Mouse (Mus musculus) NIH3T3 (cell line): Measurements from ENCODE around the gene Tff2.

Experiments used
- DNase-seq: peaks from one replicate; pipeline ENCODE4 v3.0.0-alpha.2; 2012; ENCODE audit warnings: low read depth

Tff2 gene

GRCm38 (mm10) chr17:31144040-31145037 is at the start of gene Tff2:
Gene Tff2, minus strand, starts transcription at chr17:31144282.
- peak; percentile 10 for DNase-seq

- no peak for DNase-seq
Measured at GRCm38 (mm10) chr17:31193360-31193759, 49.3 kb upstream of the Tff2 start.

GRCm38 (mm10) chr17:31192663-31193062 is 48.6 kb upstream of the Tff2 start:
- DNase-seq = no peak

GRCm38 (mm10) chr17:31191825-31192224 is 47.7 kb upstream of the Tff2 start:
- no peak for DNase-seq

- DNase-seq = peak; percentile 59
Measured at GRCm38 (mm10) chr17:31187370-31187769, 43.3 kb upstream of the Tff2 start.

- DNase-seq = no peak
Measured at GRCm38 (mm10) chr17:31184269-31184990, 40.3 kb upstream of the Tff2 start.

GRCm38 (mm10) chr17:31183180-31183974 is 39.3 kb upstream of the Tff2 start:
- DNase-seq = no peak

GRCm38 (mm10) chr17:31181490-31181889 is 37.4 kb upstream of the Tff2 start:
- no peak for DNase-seq

GRCm38 (mm10) chr17:31176321-31176720 is 32.2 kb upstream of the Tff2 start:
- DNase-seq = no peak

- no peak for DNase-seq
Measured at GRCm38 (mm10) chr17:31169796-31170195, 25.7 kb upstream of the Tff2 start.

- DNase-seq = no peak
Measured at GRCm38 (mm10) chr17:31165127-31165526, 21.0 kb upstream of the Tff2 start, which contains the start of gene Tff1. Gene Tff1, minus strand, starts transcription at chr17:31165277.

- no peak for DNase-seq
Measured at GRCm38 (mm10) chr17:31163821-31164220, 19.7 kb upstream of the Tff2 start.

- DNase-seq = no peak
Measured at GRCm38 (mm10) chr17:31162607-31163006, 18.5 kb upstream of the Tff2 start.

GRCm38 (mm10) chr17:31160291-31160690 is 16.2 kb upstream of the Tff2 start:
- no peak for DNase-seq

GRCm38 (mm10) chr17:31157921-31158320 is 13.8 kb upstream of the Tff2 start:
- no peak for DNase-seq

GRCm38 (mm10) chr17:31153785-31154184 is 9.7 kb upstream of the Tff2 start:
- DNase-seq = no peak

GRCm38 (mm10) chr17:31152966-31153499 is 9.0 kb upstream of the Tff2 start:
- DNase-seq = no peak

GRCm38 (mm10) chr17:31152512-31152911 is 8.4 kb upstream of the Tff2 start:
- no peak for DNase-seq

- no peak for DNase-seq
Measured at GRCm38 (mm10) chr17:31145998-31146397, 1.9 kb upstream of the Tff2 start.

- no peak for DNase-seq
Measured at GRCm38 (mm10) chr17:31142116-31142515, 2.0 kb downstream of the Tff2 start.

GRCm38 (mm10) chr17:31138398-31138797 is 5.7 kb downstream of the Tff2 start:
- peak; percentile 60 for DNase-seq

- no peak for DNase-seq
Measured at GRCm38 (mm10) chr17:31136821-31137220, 7.3 kb downstream of the Tff2 start.
